Mouse (Mus musculus) mouse embryonic stem cell (cell line): Measurements from ENCODE around the gene Jarid2.
"Not testable (repeated sequence)": the region's sequence is repeated elsewhere in the genome, so short reads cannot be mapped to it uniquely, and the experiment has no call there.

Experiments
- in situ Hi-C, 2 experiments: fragments of 300-500 bp; cut with MboI; formaldehyde crosslinking; loops; 1 replicate in 1 of 2; 3 replicates in 1 of 2; pipeline ENCODE4 v1.14.3; 2019 to 2020; ENCODE audit warnings: low sequenced_read_pairs in 2 of 2, low pct_unique_long_range_greater_than_20kb in 1 of 2, mixed read lengths in 1 of 2; ENCODE audit not compliant: unreplicated experiment in 1 of 2

The Jarid2 gene

DNA sequence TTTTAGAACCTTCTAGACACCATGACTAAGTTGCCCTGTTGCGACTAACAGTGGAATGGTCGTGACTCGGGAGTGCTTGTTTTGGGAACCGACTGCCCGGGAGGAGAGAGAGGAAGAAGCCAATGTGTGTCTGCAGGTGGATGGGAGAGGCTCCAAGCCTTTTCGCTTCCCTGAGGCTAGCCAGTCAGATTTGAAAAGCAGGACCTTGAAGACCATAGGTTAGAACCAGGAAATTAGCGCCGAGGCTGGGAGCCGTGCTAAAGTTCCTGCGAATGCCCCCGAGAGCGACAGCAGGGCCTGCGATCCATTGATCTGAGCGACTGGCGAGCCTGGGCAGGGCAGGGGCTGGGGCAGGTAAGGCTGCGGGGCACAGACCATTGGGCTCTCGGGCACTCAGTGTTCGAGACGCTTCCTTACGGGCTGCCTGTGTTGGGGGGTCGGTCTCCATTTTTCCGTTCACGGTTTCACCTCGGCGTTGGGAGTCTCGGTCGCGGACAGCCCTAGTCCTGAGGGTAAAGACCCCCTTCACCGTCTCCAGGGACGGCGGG lies at the start of gene Jarid2:
Jarid2 (plus strand) TSS at position 51 of the 548 bp plus-strand sequence.
- in situ Hi-C loops, result loop anchor here in 1 of 2 experiments (5.0 kb wide), 1 partner anchor 52 kb away; no protein-coding TSS in a partner anchor

DNA sequence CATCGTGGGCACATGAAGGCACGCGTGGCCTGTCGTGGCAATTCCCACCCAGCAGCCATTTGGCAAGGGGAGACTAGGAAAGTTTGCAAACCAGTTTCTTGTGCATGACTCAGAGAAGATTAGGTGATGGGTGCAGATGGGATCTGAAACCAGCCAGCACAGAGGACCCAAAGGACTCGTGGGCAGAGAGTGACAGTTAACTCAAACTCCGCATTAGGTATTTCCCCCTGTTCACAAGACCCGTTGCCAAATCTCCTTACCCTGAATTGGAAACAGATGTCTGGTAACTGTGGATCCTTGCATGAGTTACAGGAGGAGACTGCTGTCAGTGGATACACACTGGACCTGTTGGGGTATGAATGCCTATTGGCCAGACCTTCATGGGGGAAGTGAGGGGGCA lies 48.2 kb upstream of the Jarid2 start:
- in situ Hi-C loops, result no loop called here

DNA sequence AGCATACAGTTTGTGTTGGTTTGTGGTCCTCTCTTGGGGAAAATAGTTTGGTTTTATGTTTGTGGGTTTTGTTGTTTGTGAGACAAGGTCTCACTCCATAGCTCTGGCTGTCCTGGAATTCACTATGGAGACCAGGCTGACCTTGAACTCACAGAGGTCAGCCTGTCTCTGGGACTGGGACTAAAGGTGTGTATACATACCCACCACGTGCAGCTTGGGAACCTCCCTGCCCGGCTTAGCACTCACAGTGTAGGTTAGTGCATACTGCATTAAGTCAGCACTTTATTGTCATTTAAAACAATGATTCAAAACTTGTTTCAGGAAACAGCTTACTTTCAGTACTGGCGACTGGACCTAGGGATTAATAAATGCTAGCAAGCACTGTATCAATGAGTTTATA lies 41.1 kb upstream of the Jarid2 start:
- in situ Hi-C loops, result no loop called here

DNA sequence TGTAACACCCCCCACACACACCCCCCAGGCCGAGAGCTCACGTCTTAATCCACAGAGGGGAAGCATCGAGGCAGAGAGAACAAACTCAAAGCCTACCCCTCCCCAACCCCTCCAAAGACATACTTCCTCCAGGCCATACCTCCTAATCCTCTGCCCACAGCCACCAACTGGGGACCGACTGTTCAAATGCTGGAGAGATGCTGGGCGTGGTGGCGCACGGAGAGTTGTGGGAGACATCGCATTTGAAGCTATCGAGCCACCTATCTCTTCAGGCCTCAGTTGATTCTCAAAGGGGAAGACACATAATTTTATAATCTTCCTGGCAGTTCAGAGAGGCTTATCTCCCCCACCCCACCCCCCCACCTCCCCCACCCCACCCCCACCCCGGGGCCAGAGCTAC lies 31.6 kb upstream of the Jarid2 start:
- in situ Hi-C loops, result no loop called here

DNA sequence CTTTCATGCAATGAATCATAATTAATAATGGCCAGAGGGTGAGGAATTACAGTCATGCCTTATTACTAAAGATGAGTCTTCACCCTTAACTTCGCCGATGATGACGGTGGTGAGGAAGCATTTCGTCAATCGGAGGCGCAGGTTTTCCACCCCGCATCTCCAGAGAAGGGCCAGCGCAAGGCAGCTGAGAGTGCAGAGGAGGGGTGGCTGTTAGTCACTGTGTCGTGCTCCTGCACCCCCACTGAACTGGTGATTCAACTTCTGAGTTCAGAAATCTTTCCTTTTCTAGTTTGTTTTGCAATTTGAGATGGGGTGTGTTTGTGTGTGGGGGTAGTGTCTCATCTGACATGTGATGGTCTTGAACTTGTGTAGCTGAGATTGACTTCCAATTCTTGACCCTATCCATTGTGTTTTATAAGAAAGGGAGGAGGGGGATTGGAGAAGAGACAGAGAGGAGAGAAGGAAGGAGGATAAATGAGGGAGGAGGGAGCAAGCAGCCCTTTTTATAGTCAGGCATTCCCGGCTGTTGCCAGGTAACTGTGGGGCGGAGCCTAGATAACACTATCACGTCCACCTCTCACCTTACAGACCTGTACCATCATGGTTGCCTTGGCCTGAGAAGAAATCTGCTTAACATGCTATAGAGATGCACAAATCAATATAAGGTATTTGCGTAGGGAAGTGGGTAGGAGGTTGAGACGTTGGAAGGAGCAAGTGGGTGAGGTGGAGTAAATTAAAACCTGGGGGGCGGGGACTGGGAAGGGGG lies 25.1 kb upstream of the Jarid2 start:
- in situ Hi-C loops, result no loop called here

DNA sequence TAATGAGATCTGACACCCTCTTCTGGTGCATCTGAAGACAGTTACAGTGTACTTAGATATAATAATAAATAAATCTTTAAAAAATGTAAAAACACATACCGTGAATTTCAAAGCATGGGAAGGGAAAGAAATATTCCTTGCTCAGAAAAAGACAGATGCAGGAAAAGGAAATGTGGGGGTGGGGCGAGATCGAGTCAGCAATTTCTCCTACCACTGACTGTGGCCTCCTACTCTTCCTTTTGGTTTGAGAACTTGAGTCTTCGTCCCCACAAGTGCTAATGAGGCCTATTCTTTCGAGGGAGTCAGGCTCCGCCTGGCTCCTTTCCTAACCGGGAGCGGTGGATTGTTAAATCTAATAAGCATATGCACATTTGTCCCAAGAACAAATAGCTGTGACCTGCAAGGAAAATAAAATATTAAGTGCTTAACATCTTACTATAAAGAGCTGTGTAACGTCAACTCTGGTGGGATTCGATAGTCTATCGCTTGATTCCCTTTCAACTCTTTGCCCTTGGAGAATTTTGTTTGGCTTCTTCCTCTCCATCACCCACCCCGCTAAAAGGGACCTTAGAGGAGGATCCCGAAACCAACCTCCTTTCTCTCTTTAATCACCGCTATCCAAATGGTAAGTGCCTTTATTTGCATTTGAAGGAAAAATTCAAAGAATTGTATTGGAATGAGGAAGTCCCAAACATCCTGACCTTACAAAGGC lies 24.1 kb upstream of the Jarid2 start:
- in situ Hi-C loops, result no loop called here

DNA sequence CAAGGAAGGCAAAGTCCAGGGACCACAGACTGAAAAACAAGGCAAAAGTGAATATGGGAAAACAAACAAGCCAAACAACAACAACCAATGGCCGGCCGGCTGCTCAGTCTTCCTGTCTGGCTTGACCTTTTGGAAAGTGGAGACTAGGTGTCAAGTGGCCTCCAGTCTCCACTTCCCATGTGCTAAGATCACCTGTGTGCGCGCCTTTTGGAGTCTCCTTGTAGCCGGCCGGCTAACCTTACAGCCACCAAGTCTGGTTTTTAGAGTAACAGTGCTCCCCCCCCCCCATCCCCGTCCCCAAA lies 23.6 kb upstream of the Jarid2 start:
- in situ Hi-C loops, result no loop called here

DNA sequence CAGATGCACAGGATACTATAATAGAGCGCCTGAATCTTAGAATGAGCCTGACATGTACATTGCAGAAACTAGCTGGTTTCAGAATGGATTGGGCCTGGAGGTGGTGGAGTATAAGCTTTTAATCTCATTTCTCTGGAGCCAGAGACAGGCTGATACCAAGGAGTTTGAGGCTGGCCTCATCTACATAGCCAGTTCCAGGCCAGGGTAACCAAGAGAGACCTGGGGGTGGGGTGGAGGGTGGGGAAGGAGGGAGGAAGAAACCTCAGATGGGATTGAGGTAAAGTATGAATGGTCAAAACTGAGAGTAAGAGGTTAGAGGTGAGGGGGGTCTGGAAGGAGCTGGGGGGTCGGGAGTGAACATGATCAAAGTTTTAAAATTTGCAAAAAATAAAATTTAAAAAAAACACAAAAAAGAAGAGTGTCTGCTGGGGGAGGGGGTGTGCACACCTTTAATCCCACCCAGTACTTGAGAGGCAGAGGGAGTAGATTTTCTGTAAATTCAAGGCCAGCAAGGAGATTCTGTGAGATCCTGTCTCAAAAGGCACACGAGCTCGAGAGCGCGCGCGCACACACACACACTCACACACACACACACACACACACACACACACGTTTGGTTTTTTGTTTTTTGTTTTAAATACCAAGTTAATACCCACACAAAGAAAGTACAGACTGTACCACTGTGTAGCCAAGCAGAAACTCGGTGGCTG lies 22.9 kb upstream of the Jarid2 start:
- in situ Hi-C loops, result no loop called here

DNA sequence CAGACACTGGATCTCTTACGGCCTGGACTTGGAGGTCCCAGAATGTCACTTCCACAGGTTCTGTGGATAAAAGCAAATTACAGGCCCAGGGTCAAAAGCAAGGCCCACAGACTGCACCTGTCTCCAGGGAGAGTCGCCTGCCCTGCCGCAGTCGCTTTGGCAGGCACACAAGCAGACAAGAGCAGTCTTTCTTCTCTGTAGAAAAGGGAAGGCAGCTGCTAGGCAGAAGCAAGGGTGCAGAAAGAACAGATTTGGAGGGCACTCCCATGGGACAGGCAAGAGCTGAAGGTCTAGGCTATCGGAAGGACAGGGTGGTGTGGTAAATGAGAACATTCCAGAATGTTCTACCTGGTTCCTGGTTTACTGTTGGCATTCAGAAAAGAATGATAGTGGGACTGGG lies 22.1 kb upstream of the Jarid2 start:
- in situ Hi-C loops, result no loop called here

DNA sequence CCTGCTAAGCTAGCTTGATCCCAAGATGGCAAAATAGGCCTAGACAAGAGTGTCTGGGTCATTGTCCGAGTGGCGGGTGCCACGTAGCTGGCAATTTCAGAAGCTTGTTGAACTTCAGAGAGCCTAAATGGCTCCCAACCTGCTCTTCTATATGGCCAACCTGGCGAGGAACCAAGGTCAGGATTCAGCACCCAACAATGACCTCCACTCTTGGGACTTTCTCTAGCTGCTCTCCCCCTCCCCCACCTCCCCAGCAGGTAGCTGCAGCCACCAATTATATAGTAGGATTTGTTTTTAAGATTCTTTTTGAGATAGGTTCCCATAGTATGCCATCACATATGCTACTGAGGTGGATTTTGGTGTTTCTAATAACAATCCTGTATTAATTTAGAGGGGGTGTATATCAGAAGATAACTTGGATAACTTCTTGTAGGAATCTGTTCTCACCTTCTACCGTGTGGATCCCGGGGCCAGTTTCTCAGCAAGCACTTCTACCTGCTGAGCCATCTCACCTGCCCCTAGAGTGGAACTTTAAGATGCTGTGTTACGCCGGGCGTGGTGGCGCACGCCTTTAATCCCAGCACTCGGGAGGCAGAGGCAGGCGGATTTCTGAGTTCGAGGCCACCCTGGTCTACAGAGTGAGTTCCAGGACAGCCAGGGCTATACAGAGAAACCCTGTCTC lies 20.8 kb upstream of the Jarid2 start:
- in situ Hi-C loops, result no loop called here

DNA sequence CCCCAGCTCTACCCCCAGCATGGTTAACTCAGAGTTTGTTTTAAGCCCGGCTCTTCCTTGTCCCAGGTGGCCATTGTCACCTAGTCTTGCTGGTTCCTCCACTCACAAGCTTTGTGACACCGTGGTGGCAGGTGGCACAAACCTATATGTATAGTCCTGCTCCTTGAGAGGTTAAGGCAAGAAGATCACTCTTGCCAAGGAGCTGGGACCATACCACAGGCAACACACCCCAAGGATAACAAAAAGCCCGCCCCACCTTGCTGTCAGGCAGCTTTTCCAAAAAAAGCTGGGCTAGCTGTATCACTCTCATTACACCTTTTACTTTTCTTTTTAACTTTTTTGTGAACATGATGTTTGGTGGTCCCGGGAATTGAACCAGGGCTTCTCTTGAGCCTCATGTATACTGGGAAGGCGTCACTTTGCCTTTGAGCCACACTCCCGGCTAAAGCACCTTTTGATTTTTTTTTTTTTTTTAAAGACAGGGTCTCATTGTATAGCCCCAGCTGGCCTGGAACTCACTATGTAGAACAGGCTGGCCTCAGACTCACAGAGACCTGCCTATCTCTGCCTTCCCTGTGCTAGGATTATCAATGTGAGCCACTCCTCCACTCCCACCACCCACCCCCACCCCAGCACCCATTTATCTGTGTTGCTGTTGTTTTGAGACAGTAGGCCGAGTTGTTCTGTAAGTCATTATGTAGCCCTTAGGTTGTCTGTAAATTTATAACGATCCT lies 19.4 kb upstream of the Jarid2 start:
- in situ Hi-C loops, result no loop called here

DNA sequence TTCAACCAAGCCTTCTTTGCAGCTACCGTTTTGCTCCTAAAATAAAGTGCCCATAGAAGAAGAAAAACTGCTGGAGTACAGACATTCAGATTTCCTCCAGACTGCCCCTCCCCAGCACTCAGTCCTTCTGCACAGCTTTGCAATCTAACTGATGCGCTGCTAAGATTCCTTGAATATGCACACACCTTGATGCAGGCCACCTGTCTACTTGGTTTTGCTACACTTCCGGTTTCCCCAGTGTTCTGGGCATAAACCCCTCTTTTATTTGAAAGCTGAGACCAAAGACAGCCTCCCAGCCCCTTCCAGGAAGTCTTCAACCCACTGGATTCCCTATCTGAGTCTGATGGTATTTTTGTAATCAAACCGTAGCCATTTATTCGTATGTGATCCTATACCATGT lies 18.2 kb upstream of the Jarid2 start:
- in situ Hi-C loops, result no loop called here

DNA sequence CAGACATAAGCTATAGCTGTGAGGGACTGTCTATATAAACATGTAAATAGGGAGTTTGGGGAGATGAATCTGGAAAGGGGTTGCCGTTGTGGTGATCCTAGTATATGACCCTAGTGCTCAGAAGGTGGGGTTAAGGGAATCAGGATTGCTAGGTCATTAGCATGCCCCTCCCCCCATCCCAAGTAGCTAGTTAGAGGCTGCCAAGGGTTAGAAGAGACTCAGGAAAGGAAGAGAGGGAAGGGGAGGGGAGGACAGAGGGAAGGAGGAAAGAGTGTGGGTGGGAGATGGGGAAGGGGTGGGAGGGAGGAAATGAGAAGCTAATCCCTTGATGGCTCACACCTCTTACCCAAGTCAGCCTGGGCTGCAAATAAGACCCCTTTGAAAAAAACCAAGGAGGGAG lies 17.4 kb upstream of the Jarid2 start:
- in situ Hi-C loops, result no loop called here

DNA sequence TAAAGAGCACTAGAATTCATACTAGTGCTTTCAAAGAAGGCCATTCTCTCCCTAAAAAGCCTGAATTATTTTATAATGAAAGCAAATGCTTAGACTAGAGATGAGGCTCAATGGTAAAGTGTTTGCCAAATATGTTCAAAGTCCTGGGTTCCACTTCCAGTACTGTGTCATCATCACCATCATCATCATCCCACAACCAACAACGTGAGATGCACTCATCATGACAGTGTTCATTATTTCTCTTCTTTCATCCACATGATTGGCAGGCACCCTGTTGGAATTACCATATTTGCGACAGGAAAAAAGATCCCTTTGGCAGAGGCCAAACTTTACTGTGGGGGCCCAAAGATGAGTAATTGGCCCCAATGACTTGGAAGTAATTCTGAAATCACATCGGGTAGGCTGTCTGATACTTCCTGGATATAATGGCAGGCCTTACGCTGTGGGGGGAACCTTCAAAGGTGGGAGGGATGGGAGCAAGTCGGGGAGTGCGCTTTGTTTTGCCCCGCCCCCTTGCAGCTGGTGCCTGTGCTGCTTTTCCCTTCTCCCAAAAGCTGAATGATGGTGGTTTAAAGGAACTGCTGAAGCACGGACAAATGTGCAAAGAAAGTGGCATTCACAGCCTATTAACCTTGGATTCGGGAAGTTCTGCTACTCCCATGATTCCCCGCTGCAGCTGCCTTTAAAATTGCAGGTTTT lies 13.9 kb upstream of the Jarid2 start:
- in situ Hi-C loops, result no loop called here

DNA sequence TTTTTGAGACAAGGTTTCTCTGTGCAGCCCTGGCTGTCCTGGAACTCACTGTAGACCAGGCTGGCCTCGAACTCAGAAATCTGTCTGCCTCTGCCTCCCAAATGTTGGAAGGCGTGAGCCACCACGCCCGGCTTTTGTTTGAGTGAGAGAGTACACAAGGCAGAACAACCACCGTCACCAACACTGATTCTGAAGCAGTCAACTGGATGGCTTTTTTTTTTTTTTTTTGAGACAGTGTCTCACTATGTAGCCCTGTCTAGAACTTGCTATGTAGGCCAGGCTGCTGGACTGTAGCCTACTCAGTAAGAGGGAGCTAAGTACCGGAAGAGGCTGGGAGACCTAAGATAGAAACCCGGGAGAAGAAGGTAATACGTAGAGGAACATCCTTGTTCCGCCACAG lies 11.4 kb upstream of the Jarid2 start:
- in situ Hi-C loops, result no loop called here

DNA sequence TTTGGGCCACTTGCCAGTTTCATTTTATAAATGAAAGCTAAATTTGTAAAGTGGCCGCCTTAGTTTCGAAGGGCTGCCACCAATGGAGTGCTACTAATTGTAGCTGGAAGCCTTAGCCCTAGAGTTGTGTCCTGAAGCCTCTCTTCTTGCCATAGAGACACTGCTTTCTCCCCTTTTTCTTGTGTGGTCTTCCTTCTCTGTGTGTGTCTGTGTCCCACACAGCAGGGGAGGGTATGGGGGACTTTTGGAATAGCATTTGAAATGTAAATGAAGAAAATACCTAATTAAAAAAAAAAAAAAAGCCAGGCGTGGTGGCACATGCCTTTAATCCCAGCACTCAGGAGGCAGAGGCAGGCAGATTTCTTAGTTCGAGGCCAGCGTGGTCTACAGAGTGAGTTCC lies 10.8 kb upstream of the Jarid2 start:
- in situ Hi-C loops, result not testable (repeated sequence)

DNA sequence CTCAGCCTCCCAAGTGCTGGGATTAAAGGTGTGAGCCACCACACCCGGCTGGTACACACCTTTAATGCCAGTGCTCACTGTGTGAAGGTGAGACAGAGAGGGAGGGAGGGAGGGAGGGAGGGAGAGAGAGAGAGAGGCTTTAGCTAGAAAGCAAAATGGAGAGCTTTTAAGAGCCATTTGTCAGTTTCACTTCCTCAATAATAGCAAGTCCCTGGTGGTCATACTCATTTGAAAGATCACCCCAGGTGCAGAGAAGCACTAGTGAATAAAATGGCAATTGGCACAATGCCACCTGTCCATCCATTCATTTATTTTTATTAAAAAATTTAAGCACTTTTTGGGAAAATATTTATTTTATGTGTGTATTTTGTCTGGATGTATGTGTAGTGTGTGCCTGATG lies 9.2 kb upstream of the Jarid2 start:
- in situ Hi-C loops, result no loop called here
